Mouse (Mus musculus): ENCODE measurements at regions not wholly inside any gene's neighbourhood (a gene's known extent, or its start where the extent isn't known, plus 50 kb on each side); places are given as distances from the start of the nearest gene placed in this dataset.

- TF ChIP-seq CTCF (IDR thresholded peaks at IDR 0.05) (0 out of 2 replicates have a peak, but pooled peaks have one; percentile 11), EP300 (IDR thresholded peaks at IDR 0.05) (0 out of 2 replicates have a peak, but pooled peaks have one; percentile 23)
Observed at GRCm38 (mm10) chr13:6251025-6251862, 296.7 kb upstream of the Pitrm1 start.
